Mouse (Mus musculus) MEL (cell line): ENCODE data around the gene Stk38l. TPM values are rescaled to one million over a fixed set of nuclear protein-coding genes. Genes with fewer than 3 reads are reported as not detected.

Source experiments
- DNase-seq: peaks from one replicate; pipeline ENCODE4 v3.0.0; 2011; ENCODE audit warnings: low read depth, low spot score
- H3K27ac ChIP-seq: 2 replicates; pipeline ENCODE4 v1.5.1; 2012; ENCODE audit warnings: low read depth, mild to moderate bottlenecking, control low read depth, low read length, moderate library complexity; ENCODE audit not compliant: control insufficient read depth
- H3K27me3 ChIP-seq, 2 experiments: fragments of 150-350 bp in 1 of 2; sonication (generic) in 1 of 2; 2 replicates each; pipeline ENCODE4 v1.6.1; 2012; ENCODE audit warnings: low read length in 2 of 2, mild to moderate bottlenecking in 2 of 2, improper control_type of control experiment in 1 of 2, moderate library complexity in 1 of 2; ENCODE audit not compliant: insufficient read depth in 2 of 2, control insufficient read depth in 1 of 2
- H3K36me3 ChIP-seq, 2 experiments: 2 replicates each; pipeline ENCODE4 v1.6.1; 2012 to 2014; ENCODE audit warnings: low read length in 2 of 2, improper control_type of control experiment in 1 of 2, inconsistent platforms in 1 of 2, mild to moderate bottlenecking in 1 of 2; ENCODE audit not compliant: insufficient read depth in 2 of 2, control insufficient read depth in 1 of 2
- H3K4me1 ChIP-seq, 2 experiments: fragments of 150-350 bp in 1 of 2; sonication (generic) in 1 of 2; 2 replicates each; pipeline ENCODE4 v1.6.1; 2012; ENCODE audit warnings: low read length in 2 of 2, improper control_type of control experiment in 1 of 2, mild to moderate bottlenecking in 1 of 2; ENCODE audit not compliant: insufficient read depth in 2 of 2, control insufficient read depth in 1 of 2
- H3K4me3 ChIP-seq, 2 experiments: fragments of 150-350 bp in 1 of 2; sonication (generic) in 1 of 2; 2 replicates each; pipeline ENCODE4 v1.5.1; 2012; ENCODE audit warnings: low read depth in 2 of 2, low read length in 2 of 2, mild to moderate bottlenecking in 2 of 2, moderate library complexity in 2 of 2, control low read depth in 1 of 2, improper control_type of control experiment in 1 of 2; ENCODE audit not compliant: control insufficient read depth in 1 of 2, insufficient read depth in 1 of 2
- H3K79me2 ChIP-seq: 2 replicates; pipeline ENCODE4 v1.6.1; 2012; ENCODE audit warnings: mild to moderate bottlenecking, low read length, moderate library complexity; ENCODE audit not compliant: control insufficient read depth, poor library complexity, insufficient read depth
- H3K9ac ChIP-seq: 2 replicates; pipeline ENCODE4 v1.6.1; 2012; ENCODE audit warnings: low read depth, mild to moderate bottlenecking, control low read depth, low read length, moderate library complexity; ENCODE audit not compliant: control insufficient read depth, poor library complexity, severe bottlenecking
- H3K9me3 ChIP-seq: fragments of 150-350 bp; sonication (generic); replicated peaks from 2 replicates; pipeline ENCODE4 v1.6.1; 2012; ENCODE audit warnings: mild to moderate bottlenecking, low read length, improper control_type of control experiment, moderate library complexity; ENCODE audit not compliant: insufficient read depth
- BHLHE40 ChIP-seq: IDR thresholded peaks from 2 replicates; pipeline ENCODE4 v1.6.1; 2012; ENCODE audit warnings: low read depth, mild to moderate bottlenecking, inconsistent platforms, low read length, improper control_type of control experiment, borderline replicate concordance
- ELF1 ChIP-seq: IDR thresholded peaks from 2 replicates; pipeline ENCODE4 v1.6.1; 2014; ENCODE audit warnings: low read depth, mild to moderate bottlenecking, inconsistent platforms, low read length, improper control_type of control experiment, moderate library complexity
- EP300 ChIP-seq, 2 experiments: IDR thresholded peaks; 2 replicates each; pipeline ENCODE4 v1.6.1; 2011; ENCODE audit warnings: improper control_type of control experiment in 2 of 2, low read length in 2 of 2, low read depth in 1 of 2, mild to moderate bottlenecking in 1 of 2
- ETS1 ChIP-seq: IDR thresholded peaks from 2 replicates; pipeline ENCODE4 v1.6.1; 2012; ENCODE audit warnings: low read depth, mild to moderate bottlenecking, inconsistent platforms, low read length, improper control_type of control experiment, moderate library complexity
- GABPA ChIP-seq: IDR thresholded peaks from 2 replicates; pipeline ENCODE4 v1.6.1; 2012; ENCODE audit warnings: low read depth, mild to moderate bottlenecking, inconsistent platforms, low read length, improper control_type of control experiment, moderate library complexity
- GATA1 ChIP-seq: IDR thresholded peaks from 2 replicates; pipeline ENCODE4 v1.6.1; 2011; ENCODE audit warnings: low read depth, low read length, improper control_type of control experiment
- JUND ChIP-seq: IDR thresholded peaks from 2 replicates; pipeline ENCODE4 v1.6.1; 2011; ENCODE audit warnings: low read depth, mild to moderate bottlenecking, improper control_type of control experiment, low read length
- KAT2A ChIP-seq: conservative IDR thresholded peaks from 2 replicates; pipeline ENCODE4 v1.6.1; 2012; ENCODE audit warnings: low read depth, low read length, improper control_type of control experiment, inconsistent platforms
- MAFK ChIP-seq: IDR thresholded peaks from 2 replicates; pipeline ENCODE4 v1.6.1; 2011; ENCODE audit warnings: low read depth, mild to moderate bottlenecking, low read length, improper control_type of control experiment, borderline replicate concordance
- MAX ChIP-seq: IDR thresholded peaks from 2 replicates; pipeline ENCODE4 v1.6.1; 2011; ENCODE audit warnings: low read length, improper control_type of control experiment
- MAZ ChIP-seq: IDR thresholded peaks from 2 replicates; pipeline ENCODE4 v1.6.1; 2012; ENCODE audit warnings: low read depth, mild to moderate bottlenecking, inconsistent platforms, low read length, improper control_type of control experiment
- MEF2A ChIP-seq: IDR thresholded peaks from 2 replicates; pipeline ENCODE4 v1.6.1; 2014; ENCODE audit warnings: low read depth, mild to moderate bottlenecking, inconsistent platforms, low read length, improper control_type of control experiment; ENCODE audit not compliant: poor library complexity, insufficient replicate concordance, severe bottlenecking; ENCODE audit errors: extremely low read depth
- MXI1 ChIP-seq: IDR thresholded peaks from 2 replicates; pipeline ENCODE4 v1.6.1; 2011; ENCODE audit warnings: mild to moderate bottlenecking, low read depth, low read length, improper control_type of control experiment
- MYC ChIP-seq: IDR thresholded peaks from 2 replicates; pipeline ENCODE4 v1.6.1; 2011; ENCODE audit warnings: low read depth, mild to moderate bottlenecking, low read length, improper control_type of control experiment, moderate library complexity
- NELFE ChIP-seq: IDR thresholded peaks from 2 replicates; pipeline ENCODE4 v1.6.1; 2011; ENCODE audit warnings: low read depth, low read length, improper control_type of control experiment
- NRF1 ChIP-seq: IDR thresholded peaks from 2 replicates; pipeline ENCODE4 v1.6.1; 2014; ENCODE audit warnings: low read depth, mild to moderate bottlenecking, inconsistent platforms, low read length, improper control_type of control experiment, moderate library complexity; ENCODE audit not compliant: poor library complexity, insufficient read depth, severe bottlenecking
- RAD21 ChIP-seq: IDR thresholded peaks from 2 replicates; pipeline ENCODE4 v1.6.1; 2011; ENCODE audit warnings: mild to moderate bottlenecking, low read depth, low read length, improper control_type of control experiment
- SIN3A ChIP-seq: IDR thresholded peaks from 2 replicates; pipeline ENCODE4 v1.6.1; 2012; ENCODE audit warnings: low read length, improper control_type of control experiment, inconsistent platforms
- TAL1 ChIP-seq: IDR thresholded peaks from 2 replicates; pipeline ENCODE4 v1.6.1; 2012; ENCODE audit warnings: mild to moderate bottlenecking, inconsistent platforms, low read length, moderate library complexity, mixed read lengths
- USF1 ChIP-seq: IDR thresholded peaks from 2 replicates; pipeline ENCODE4 v1.6.1; 2014; ENCODE audit warnings: low read depth, mild to moderate bottlenecking, inconsistent platforms, low read length, improper control_type of control experiment, moderate library complexity
- USF2 ChIP-seq, 2 experiments: IDR thresholded peaks; 2 replicates each; pipeline ENCODE4 v1.6.1; 2011 to 2012; ENCODE audit warnings: improper control_type of control experiment in 2 of 2, low read length in 2 of 2, borderline replicate concordance in 1 of 2, inconsistent platforms in 1 of 2, low read depth in 1 of 2, mild to moderate bottlenecking in 1 of 2; ENCODE audit not compliant: insufficient read depth in 1 of 2
- ZKSCAN1 ChIP-seq: IDR thresholded peaks from 2 replicates; pipeline ENCODE4 v1.6.1; 2012; ENCODE audit warnings: low read depth, mild to moderate bottlenecking, inconsistent platforms, low read length, improper control_type of control experiment, moderate library complexity
- ZMIZ1 ChIP-seq: IDR thresholded peaks from 2 replicates; pipeline ENCODE4 v1.6.1; 2012; ENCODE audit warnings: low read depth, mild to moderate bottlenecking, inconsistent platforms, low read length, improper control_type of control experiment, moderate library complexity
- polyA plus RNA-seq, 2 experiments: library from polyadenylated mRNA; stranded (reverse) in 1 of 2; unstranded in 1 of 2; fragments of >175 nt in 1 of 2; fragments of >200 nt in 1 of 2; gene quantifications; 2 replicates each; pipeline versions ENCODE4 v1.2.1 to v1.2.4; 2012; ENCODE audit warnings: low replicate concordance in 2 of 2, low read depth in 1 of 2; ENCODE audit not compliant: insufficient read length in 2 of 2, insufficient read depth in 1 of 2, missing spikeins in 1 of 2
- total RNA-seq: library from RNA; depleted of rRNA; stranded (reverse); fragments of 300-350 nt; gene quantifications from 2 replicates; pipeline ENCODE4 v1.2.3, GENCODE M21; 2012

The Stk38l gene
- total and polyA plus RNA-seq, 3 experiments = 5.1 to 9.2 TPM; not detected in 1

- TF ChIP-seq MYC = no peak
- TF ChIP-seq USF1 = no peak
- no peak for TF ChIP-seq NRF1
- no peak for TF ChIP-seq USF2 (IDR thresholded peaks at IDR 0.05; ENCODE audit: borderline replicate concordance in 1 of 2, insufficient read depth in 1 of 2, low read depth in 1 of 2, low read length in 2 of 2)
- TF ChIP-seq MXI1 = peak; percentile 35; the same call in 1 of the 2 replicates
- TF ChIP-seq, all 39 proteins: peak for 10
Observed at GRCm38 (mm10) chr6:146686463-146687196, 38.2 kb upstream of the Stk38l start (continued).

GRCm38 (mm10) chr6:146688010-146688409, 36.8 kb upstream of the Stk38l start:
- no peak overlapping the region for H3K4me3 ChIP-seq
- peaks cover 9 to 34% of the 10 kb centered on the region in 2 experiments for H3K4me1 ChIP-seq
- peak overlapping the region; percentile 26 for H3K27ac ChIP-seq
- H3K79me2 ChIP-seq = no peaks in the 10 kb centered on the region; the same call in 1 of the 2 replicates
- peak; percentile 52 for TF ChIP-seq GATA1
- TF ChIP-seq GABPA = no peak
- TF ChIP-seq ETS1 = peak; percentile 70
- TF ChIP-seq MXI1 = peak; percentile 39
- TF ChIP-seq ZMIZ1 = no peak
- peak; percentile 47 to 61 for TF ChIP-seq EP300 (IDR thresholded peaks at IDR 0.05; ENCODE audit: low read depth in 1 of 2, low read length in 2 of 2)
- TF ChIP-seq MAX = peak; percentile 79
- TF ChIP-seq ZKSCAN1 = peak; percentile 75
- TF ChIP-seq SIN3A = 0 out of 2 replicates have a peak, but pooled peaks have one; percentile 22
- peak; percentile 43 for DNase-seq
- no peaks in the 10 kb centered on the region for H3K9me3 ChIP-seq
- H3K9ac ChIP-seq = no peak overlapping the region
- H3K36me3 ChIP-seq = peaks cover 0 to 10% of the 10 kb centered on the region in 2 experiments; a peak in 2 of 4 replicates
- no peaks in the 10 kb centered on the region for H3K27me3 ChIP-seq

DNA sequence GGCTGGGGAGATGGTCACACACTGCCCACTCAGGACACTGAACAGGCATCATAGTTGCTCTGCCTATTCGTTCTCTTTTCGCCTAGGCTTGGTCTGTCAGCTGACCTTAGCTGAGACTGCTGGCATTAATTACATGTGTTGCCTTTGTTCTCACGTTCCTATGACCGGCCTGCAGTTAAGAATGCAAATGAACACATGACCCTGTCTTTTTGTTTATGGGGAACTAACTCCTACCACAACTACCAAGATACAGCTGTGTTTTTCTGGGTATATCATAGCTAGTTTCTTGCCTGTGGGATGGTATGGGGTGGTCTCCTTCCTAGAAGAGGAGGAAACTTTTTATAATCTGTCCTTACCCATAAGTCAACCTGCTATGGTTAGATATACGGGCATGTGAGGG, 35.9 kb upstream of the Stk38l start:
- Histone ChIP-seq H3K9ac (0 out of 2 replicates have a peak overlapping the region, but pooled peaks have one; percentile 3), H3K27ac (peak overlapping the region; percentile 10; the same call in 1 of the 2 replicates), H3K4me1 (peaks cover 9 to 33% of the 10 kb centered on the region in 2 experiments), H3K36me3 (peaks cover 0 to 10% of the 10 kb centered on the region in 2 experiments; a peak in 2 of 4 replicates), H3K79me2 (no peaks in the 10 kb centered on the region; the same call in 1 of the 2 replicates), H3K4me3 (no peak overlapping the region), H3K27me3 (no peaks in the 10 kb centered on the region), H3K9me3 (no peaks in the 10 kb centered on the region)
- TF ChIP-seq MEF2A (no peak), ELF1 (no peak), JUND (no peak), USF1 (peak; percentile 73), TAL1 (peak; percentile 22; the same call in 1 of the 2 replicates), GATA1 (no peak), ETS1 (peak; percentile 70), SIN3A (peak; percentile 43), BHLHE40 (peak; percentile 65; the same call in 1 of the 2 replicates), MAFK (no peak), RAD21 (no peak), MAZ (no peak), NELFE (no peak), ZKSCAN1 (no peak), MXI1 (0 out of 2 replicates have a peak, but pooled peaks have one; percentile 2), KAT2A (no peak)
- DNase-seq = peak; percentile 57
